Mouse (Mus musculus): ENCODE data around the gene Cd59a.
"Not testable (repeated sequence)": the region's sequence is repeated elsewhere in the genome, so short reads cannot be mapped to it uniquely, and the experiment has no call there.

GRCm38 (mm10) chr2:104097396-104097795 is 1.8 kb downstream of the Cd59a start:
- not testable (repeated sequence) for TF ChIP-seq CTCF (IDR thresholded peaks at IDR 0.05; ENCODE audit: extremely low read depth, insufficient read length, insufficient replicate concordance, low read depth, low read length); POLR2A (IDR thresholded peaks at IDR 0.05; ENCODE audit: low read depth, low read length)
